Mouse (Mus musculus) pancreas, adult 10 weeks (tissue): ENCODE measurements around the gene Gm49395. TPM values are rescaled to one million over a fixed set of nuclear protein-coding genes. Genes with fewer than 3 reads are reported as not detected.

Experiments used
- polyA plus RNA-seq: library from polyadenylated mRNA; stranded (reverse); fragments of 350-450 nt; fragmentation: Illumina TruSeq; extraction: RNeasy Lipid Tissue Mini Kit (QIAGEN cat#74804); gene quantifications from one replicate; pipeline ENCODE4 v1.2.3, GENCODE M21; 2015; ENCODE audit warnings: low read depth, low replicate concordance; ENCODE audit not compliant: insufficient read depth

Gene Gm49395
- polyA plus RNA-seq: 6.1 TPM

GRCm38 (mm10) chr13:115101355-115102191, at the start of gene Gm49395, which contains the start of gene Itga1:
Gene Gm49395 (minus strand): TSS chr13:115101921.
Gene Itga1 (minus strand): TSS chr13:115101964.

GRCm38 (mm10) chr13:115090069-115090976, 11.4 kb downstream of the Gm49395 start, which contains the start of gene Pelo:
Gene Pelo (minus strand): TSS chr13:115090186.

Other genes with a start within 250 kb of the Gm49395 start
- 0.61 TPM for gene Itga2, start 169.8 kb downstream of the Gm49395 start, polyA plus RNA-seq
- 4.5 TPM for gene Pelo, start 11.7 kb downstream of the Gm49395 start, polyA plus RNA-seq
- 10.6 TPM for gene Itga1, start within 50 bp of the Gm49395 start, polyA plus RNA-seq